13 mouse cellular contexts compared by ENCODE assay signal in the genomic region with DNA sequence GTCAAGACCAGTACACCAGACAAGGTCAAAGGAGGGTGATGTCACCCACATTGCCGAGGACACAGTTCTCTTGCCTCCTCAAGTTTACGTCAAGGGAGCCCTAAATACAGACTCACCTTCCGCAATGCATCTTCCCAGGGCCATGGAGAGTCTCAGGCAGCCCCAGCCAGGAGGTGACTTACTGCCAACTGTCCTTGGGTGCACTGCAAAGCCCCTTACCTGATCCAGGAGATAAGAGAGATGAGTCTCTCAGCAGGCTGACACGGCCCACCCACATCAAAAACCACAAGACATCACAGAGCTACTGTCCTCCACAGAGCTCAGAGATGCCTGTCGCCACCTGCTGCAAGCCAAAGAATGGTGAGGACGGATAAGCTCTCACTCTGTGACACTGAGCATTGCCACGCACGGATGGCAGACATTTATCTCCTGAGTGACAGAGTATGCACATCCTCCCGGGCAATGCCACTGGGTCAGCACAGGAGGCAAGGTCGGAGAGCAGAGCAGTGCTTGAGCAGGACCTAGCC. TPM values are rescaled to one million over a fixed set of nuclear protein-coding genes. Genes with fewer than 3 reads are reported as not detected.
A peak's percentile ranks its signal among the peaks of the same experiment; 100 is the strongest.
DNase-seq lines count a peak whose midpoint lies in the region; ATAC-seq and TF ChIP-seq lines count a peak whose summit lies in the region.
"Had no signal": no experiment of that assay in that cellular context is flagged by ENCODE, and none has a peak within 500 bp of the region (broad histone marks: within the 10 kb centered on the region; RNA-seq: fewer than 3 reads in every experiment).

A gene (minus strand): TSS at position 205 of the 527 bp plus-strand sequence.

- DNase-seq in heart, adult 2 months: no peak
- peak; percentile 13 for DNase-seq in urinary bladder, adult 2 months (ENCODE audit: low spot score)
- no peak for DNase-seq in urinary bladder, postnatal 25 days (ENCODE audit: low spot score)
- peak; percentile 77 for DNase-seq in thymus, postnatal 4 days
- DNase-seq in cerebellum, postnatal 14 days: no peak
- no peak for DNase-seq in lung, postnatal 14 days
- DNase-seq: cerebellum, postnatal 36 days; heart, postnatal 36 days; lung, embryonic 14.5 days had no signal

- no peaks in the 10 kb centered on the region for H3K79me2 ChIP-seq in heart, adult 2 months (replicated peaks; ENCODE audit: control insufficient read depth, insufficient read depth, low read length)

- no peak for TF ChIP-seq EP300 in heart, adult 2 months (IDR thresholded peaks at IDR 0.05; ENCODE audit: insufficient read depth, low read depth, low read length)

- intact Hi-C loops in heart, adult 2 months (cut with DNase I): no loop called here

- no peak for TF ChIP-seq POLR2A in heart, adult 2 months (IDR thresholded peaks at IDR 0.05; ENCODE audit: insufficient read depth, low read depth, low read length)

- 35% methylated on average over 10 of the region's 10 CpGs for WGBS in heart, embryonic 16.5 days
- WGBS in heart, adult 2 months: 46% methylated on average over 10 of the region's 10 CpGs
- WGBS in liver, embryonic 12.5 days (ENCODE audit: insufficient replicate concordance): 17% methylated on average over 10 of the region's 10 CpGs

- no peak for ATAC-seq in heart, embryonic 16.5 days (replicated peaks; ENCODE audit: extremely low read depth, insufficient read depth, low FRiP score)
- 0 out of 2 replicates have a peak, but pooled peaks have one; percentile 4 for ATAC-seq in liver, embryonic 12.5 days

- H3K4me2 ChIP-seq in heart, embryonic 16.5 days (ENCODE audit: low read depth, low read length): no peak within 1 kb of the TSS
- H3K4me2 ChIP-seq in liver, embryonic 12.5 days: peak within 1 kb of the TSS; percentile 34
- H3K4me2 ChIP-seq: lung, embryonic 14.5 days had no signal

- H3K36me3 ChIP-seq in heart, embryonic 16.5 days (ENCODE audit: control insufficient read depth, insufficient read depth): no peaks in the 10 kb centered on the region
- H3K36me3 ChIP-seq in heart, adult 2 months (ENCODE audit: control insufficient read depth, insufficient read depth, low read length): no peaks in the 10 kb centered on the region
- no peaks in the 10 kb centered on the region for H3K36me3 ChIP-seq in liver, embryonic 12.5 days

- no peaks in the 10 kb centered on the region for H3K9me3 ChIP-seq in heart, embryonic 16.5 days (replicated peaks; ENCODE audit: control insufficient read depth, low read length)
- no peaks in the 10 kb centered on the region for H3K9me3 ChIP-seq in liver, embryonic 12.5 days (replicated peaks)

- no peak within 1 kb of the TSS for H3K9ac ChIP-seq in heart, embryonic 16.5 days (ENCODE audit: low read length)
- no peak within 1 kb of the TSS for H3K9ac ChIP-seq in heart, adult 2 months (ENCODE audit: low read depth, low read length)
- peak within 1 kb of the TSS; percentile 17 for H3K9ac ChIP-seq in liver, embryonic 12.5 days
- H3K9ac ChIP-seq: lung, embryonic 14.5 days had no signal

- TF ChIP-seq CTCF in heart, adult 2 months (IDR thresholded peaks at IDR 0.05): no peak

- H3K4me3 ChIP-seq in heart, embryonic 16.5 days (ENCODE audit: low read length): no peak within 1 kb of the TSS
- H3K4me3 ChIP-seq in heart, adult 2 months: no peak within 1 kb of the TSS
- no peak within 1 kb of the TSS for H3K4me3 ChIP-seq in liver, embryonic 12.5 days
- H3K4me3 ChIP-seq: erythroblast, embryonic 14.5 days had no signal

- 0 out of 2 replicates have a peak, but pooled peaks cover 2% of the 10 kb centered on the region for H3K4me1 ChIP-seq in heart, embryonic 16.5 days (ENCODE audit: control insufficient read depth, insufficient read depth, low read length)
- H3K4me1 ChIP-seq in heart, adult 2 months (ENCODE audit: control insufficient read depth, insufficient read depth, low read length): no peaks in the 10 kb centered on the region
- peaks cover 75% of the 10 kb centered on the region for H3K4me1 ChIP-seq in liver, embryonic 12.5 days

- peak within 1 kb of the TSS; percentile 32; the same call in 1 of the 2 replicates for H3K27ac ChIP-seq in heart, embryonic 16.5 days (ENCODE audit: low read length)
- H3K27ac ChIP-seq in heart, adult 2 months: no peak within 1 kb of the TSS
- 0 out of 2 replicates have a peak within 1 kb of the TSS, but pooled peaks have one; percentile 13 for H3K27ac ChIP-seq in liver, embryonic 12.5 days

- no peaks in the 10 kb centered on the region for H3K27me3 ChIP-seq in heart, embryonic 16.5 days (ENCODE audit: control insufficient read depth, insufficient read depth, low read length)
- no peaks in the 10 kb centered on the region for H3K27me3 ChIP-seq in heart, adult 2 months (ENCODE audit: control insufficient read depth, insufficient read depth, low read length)
- H3K27me3 ChIP-seq in liver, embryonic 12.5 days (replicated peaks): no peaks in the 10 kb centered on the region

RNA-seq across cellular contexts. Expression of the gene that starts here (rescaled TPM):
- polyA plus RNA-seq in heart, embryonic 16.5 days (2015; fragmentation: Nextera tagmentation; extraction: Ambion mirVana): 0.74 and 1.4 TPM in 2 replicates
- not detected for total RNA-seq in heart, adult 2 months (2021)
- 0.03 and 0.37 TPM in 2 replicates for polyA plus RNA-seq in heart, adult 2 months (2012; rRNA removed)
- 0.23 and 0.24 TPM in 2 replicates for polyA plus RNA-seq in urinary bladder, adult 2 months (2012; rRNA removed)
- 0.22 and 0.30 TPM in 2 replicates for polyA plus RNA-seq in liver, embryonic 12.5 days (2016; fragmentation: Nextera tagmentation; extraction: Ambion mirVana)
- polyA plus RNA-seq: erythroblast, embryonic 14.5 days; kidney, embryonic 14.5 days; lung, embryonic 14.5 days had no signal

Comparison
In these comparisons a context has a peak if more than half of its experiments do, and no peak if none do; other contexts are left out.
1. Peak in DNase-seq in urinary bladder, adult 2 months; RNA of the gene not detected or under 1 TPM.
2. Peak in ATAC-seq, H3K27ac ChIP-seq, H3K9ac ChIP-seq and H3K4me2 ChIP-seq in liver, embryonic 12.5 days; RNA of the gene not detected or under 1 TPM.